Mouse (Mus musculus) heart, embryonic 13.5 days (tissue): ENCODE data around the gene Oxnad1. TPM values are rescaled to one million over a fixed set of nuclear protein-coding genes. Genes with fewer than 3 reads are reported as not detected.

Experiments used
- ATAC-seq: fragments of 200-750 bp; cut with Nextera tagmentation; 2 replicates; pipeline ENCODE4 v1.8.0; 2017; ENCODE audit warnings: moderate TSS enrichment; ENCODE audit not compliant: insufficient number of reproducible peaks, low FRiP score, low TSS enrichment; ENCODE audit errors: extremely low read depth
- H3K27ac ChIP-seq: fragments of 300-500 bp; sonication (generic); replicated peaks from 2 replicates; pipeline ENCODE4 v1.5.1; 2015; ENCODE audit warnings: moderate library complexity, mild to moderate bottlenecking, inconsistent platforms
- H3K27me3 ChIP-seq: fragments of 300-500 bp; sonication (generic); replicated peaks from 2 replicates; pipeline ENCODE4 v1.6.1; 2015; ENCODE audit warnings: mild to moderate bottlenecking, inconsistent platforms
- H3K36me3 ChIP-seq: fragments of 300-500 bp; sonication (generic); 2 replicates; pipeline ENCODE4 v1.6.1; 2015; ENCODE audit warnings: mild to moderate bottlenecking, inconsistent platforms
- H3K4me1 ChIP-seq: fragments of 300-500 bp; sonication (generic); 2 replicates; pipeline ENCODE4 v1.6.1; 2015; ENCODE audit warnings: inconsistent platforms
- H3K4me2 ChIP-seq: fragments of 300-500 bp; sonication (generic); 2 replicates; pipeline ENCODE4 v1.6.1; 2015; ENCODE audit warnings: inconsistent platforms, mild to moderate bottlenecking, moderate library complexity
- H3K4me3 ChIP-seq: fragments of 300-500 bp; sonication (generic); 2 replicates; pipeline ENCODE4 v1.5.1; 2015; ENCODE audit warnings: moderate library complexity, mild to moderate bottlenecking, inconsistent platforms
- H3K9ac ChIP-seq: fragments of 300-500 bp; sonication (generic); 2 replicates; pipeline ENCODE4 v1.6.1; 2015; ENCODE audit warnings: inconsistent platforms, mild to moderate bottlenecking, moderate library complexity
- H3K9me3 ChIP-seq: fragments of 300-500 bp; sonication (generic); 2 replicates; pipeline ENCODE4 v1.6.1; 2016; ENCODE audit warnings: inconsistent platforms
- WGBS: fragments of 180-500 bp; shearing (Covaris S2); methylation state at CpG from one replicate; pipeline ENCODE4 v1.1.7; 2015; ENCODE audit warnings: mixed read lengths; 5-methylcytosine and 5-hydroxymethylcytosine counted together
- polyA plus RNA-seq: library from polyadenylated mRNA; unstranded; fragments of >200 nt; fragmentation: Nextera tagmentation; extraction: Ambion mirVana; gene quantifications from 2 replicates; pipeline ENCODE4 v1.2.1, GENCODE M21; 2015

The Oxnad1 gene
- 31.9 and 38.8 TPM in 2 replicates for polyA plus RNA-seq

DNA sequence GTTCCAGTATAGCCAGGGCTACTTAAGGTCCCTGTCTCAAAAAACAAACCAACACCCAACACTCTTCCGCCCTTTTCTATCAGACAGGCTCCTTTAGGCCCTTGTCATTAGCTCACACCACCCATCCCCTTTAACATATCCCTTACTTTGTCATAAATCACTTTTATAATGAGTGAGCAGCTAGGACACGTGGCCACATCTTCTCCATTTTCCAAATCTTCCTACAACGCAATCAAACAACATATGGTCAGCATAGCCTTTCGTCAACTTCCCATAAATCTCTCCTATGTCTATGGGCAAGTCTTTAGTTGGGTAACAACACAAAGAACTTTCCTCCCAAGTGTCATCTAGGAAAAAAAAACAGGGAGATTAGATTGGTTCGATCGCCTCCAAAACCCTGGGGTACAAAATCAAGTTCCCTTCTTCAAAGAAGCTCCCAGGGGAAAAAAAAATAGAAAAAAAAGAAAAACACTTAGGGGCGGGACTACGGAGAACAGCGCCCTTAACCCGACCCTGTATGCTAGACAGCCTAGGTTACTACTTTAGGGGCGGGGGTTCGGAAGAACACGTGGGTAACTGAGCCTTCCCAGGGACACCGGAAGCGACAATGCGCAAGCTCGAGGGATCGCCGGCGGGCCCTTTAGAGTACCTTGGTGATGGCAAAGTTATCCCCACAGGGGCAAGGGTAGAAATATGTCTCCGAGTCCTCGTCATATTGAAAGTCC, at the start of gene Oxnad1:
TSS of gene Oxnad1 (plus strand) at position 614 of the 725 bp plus-strand sequence.
- H3K4me1 ChIP-seq, result peaks cover 29% of the 10 kb centered on the region
- H3K9ac ChIP-seq, result peak within 1 kb of the TSS; percentile 88
- WGBS, result 3% methylated on average over 22 of the region's 22 CpGs
- peak within 1 kb of the TSS; percentile 75 for H3K4me3 ChIP-seq
- no peaks in the 10 kb centered on the region for H3K9me3 ChIP-seq
- no peaks in the 10 kb centered on the region for H3K27me3 ChIP-seq
- H3K4me2 ChIP-seq, result peak within 1 kb of the TSS; percentile 86
- H3K36me3 ChIP-seq, result peaks cover 29% of the 10 kb centered on the region
- peak within 1 kb of the TSS; percentile 97 for H3K27ac ChIP-seq
- ATAC-seq, result peak; percentile 87

DNA sequence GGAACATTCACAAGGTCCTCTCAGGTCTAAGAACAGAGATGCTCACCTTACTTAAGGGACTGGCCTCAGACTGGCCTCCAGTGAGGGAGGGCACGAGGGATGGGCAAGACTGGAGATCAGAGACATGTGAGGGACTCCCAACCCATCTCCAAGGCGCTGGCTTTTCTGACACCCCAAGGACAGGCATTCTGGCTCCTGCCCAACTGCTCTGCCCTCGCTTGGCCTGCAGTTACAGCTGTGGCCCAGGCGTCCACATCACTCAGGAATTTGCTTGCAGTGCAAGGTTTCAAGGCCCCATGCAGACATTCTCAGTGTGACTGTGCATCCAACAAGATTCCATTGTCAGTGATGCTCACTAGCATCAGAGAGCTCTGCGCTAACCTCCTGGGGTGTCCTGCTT, 48.7 kb upstream of the Oxnad1 start:
- no peaks in the 10 kb centered on the region for H3K4me1 ChIP-seq
- H3K4me3 ChIP-seq, result no peak overlapping the region
- H3K4me2 ChIP-seq, result no peak overlapping the region
- H3K36me3 ChIP-seq, result no peaks in the 10 kb centered on the region
- H3K9me3 ChIP-seq, result no peaks in the 10 kb centered on the region
- H3K9ac ChIP-seq, result no peak overlapping the region
- no peak overlapping the region for H3K27ac ChIP-seq
- WGBS, result 66% methylated on average over 5 of the region's 5 CpGs
- H3K27me3 ChIP-seq, result no peaks in the 10 kb centered on the region; the same call in 1 of the 2 replicates
- ATAC-seq, result no peak

DNA sequence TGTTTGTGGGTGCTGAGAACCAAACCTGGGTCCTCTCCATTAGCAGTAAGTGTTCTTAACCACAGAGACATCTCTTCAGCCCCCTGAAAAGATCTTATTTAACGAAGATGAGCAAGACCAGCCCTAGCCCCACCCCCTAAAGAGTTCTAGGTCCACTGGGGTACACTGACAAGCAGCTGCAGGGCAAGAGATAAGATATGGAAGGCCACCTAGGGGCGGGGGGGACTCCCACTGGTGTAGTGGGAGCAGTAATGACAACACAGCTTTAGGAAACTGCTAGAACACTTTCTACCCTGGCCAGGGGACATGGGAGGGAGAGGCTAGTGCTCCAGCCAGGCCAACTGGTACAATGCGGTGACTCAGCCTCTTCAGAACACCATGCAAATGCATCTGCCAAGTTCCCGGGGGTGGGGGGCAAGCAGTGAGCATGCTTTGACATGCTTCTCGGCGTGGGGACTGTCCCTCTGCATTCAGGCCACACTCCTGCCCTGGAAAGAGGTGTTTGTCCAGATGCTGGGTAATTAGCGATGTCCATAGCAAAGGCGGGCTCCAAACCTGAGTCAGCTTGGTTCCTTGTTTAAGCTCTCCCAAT, 47.4 kb upstream of the Oxnad1 start:
- 0 out of 2 replicates have a peak, but pooled peaks have one; percentile 14 for ATAC-seq
- Histone ChIP-seq H3K4me3 (no peak overlapping the region), H3K4me2 (no peak overlapping the region), H3K9me3 (no peaks in the 10 kb centered on the region), H3K36me3 (no peaks in the 10 kb centered on the region), H3K27ac (no peak overlapping the region), H3K9ac (no peak overlapping the region), H3K27me3 (no peaks in the 10 kb centered on the region; the same call in 1 of the 2 replicates), H3K4me1 (no peaks in the 10 kb centered on the region)
- 70% methylated on average over 8 of the region's 8 CpGs for WGBS

DNA sequence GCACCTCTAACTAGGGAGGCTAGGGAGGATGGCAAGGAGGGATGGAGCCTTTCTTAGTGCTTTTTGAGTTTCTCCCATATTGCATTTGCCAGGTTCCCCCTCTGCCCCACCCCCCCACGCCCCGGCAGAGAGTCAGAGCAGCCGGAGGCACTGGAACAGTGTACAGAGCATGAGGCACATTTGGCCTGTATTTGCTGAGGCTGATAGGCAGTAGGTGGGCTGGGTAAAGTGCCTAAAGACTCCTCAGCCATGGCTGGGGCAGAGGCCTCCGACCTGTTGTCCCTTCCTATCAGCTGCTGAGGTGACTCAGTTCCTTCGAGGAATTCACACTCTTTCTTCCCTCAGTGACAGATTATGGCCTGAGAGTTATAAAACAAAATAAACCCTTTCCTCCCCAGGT, 43.1 kb upstream of the Oxnad1 start:
- peaks cover 18% of the 10 kb centered on the region for H3K4me1 ChIP-seq
- H3K27ac ChIP-seq, result no peak overlapping the region
- no peak for ATAC-seq
- WGBS, result 45% methylated on average over 5 of the region's 5 CpGs
- H3K4me2 ChIP-seq, result no peak overlapping the region
- H3K27me3 ChIP-seq, result no peaks in the 10 kb centered on the region
- no peak overlapping the region for H3K9ac ChIP-seq
- no peak overlapping the region for H3K4me3 ChIP-seq
- no peaks in the 10 kb centered on the region for H3K9me3 ChIP-seq
- H3K36me3 ChIP-seq, result no peaks in the 10 kb centered on the region

DNA sequence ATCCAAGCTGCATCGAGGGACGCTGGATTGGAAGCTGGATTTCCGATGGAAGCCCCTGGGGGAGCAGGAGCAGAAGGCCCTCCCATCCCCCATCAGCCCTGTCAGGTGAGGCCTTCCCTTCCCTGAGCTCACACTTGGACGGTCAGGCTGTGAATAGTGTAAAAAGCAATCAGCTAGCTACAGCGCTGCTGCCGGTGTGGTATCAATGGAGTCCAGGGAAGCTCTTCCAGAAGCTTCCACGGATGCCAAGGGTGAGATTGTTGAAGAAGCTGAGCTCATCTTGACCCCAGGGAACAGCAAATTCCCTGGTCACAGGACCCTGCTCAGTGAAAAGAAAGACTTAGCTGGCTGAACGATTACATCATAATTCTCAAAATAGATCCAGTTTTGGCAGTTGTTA, 38.8 kb upstream of the Oxnad1 start:
- Histone ChIP-seq H3K9ac (peak overlapping the region; percentile 47; the same call in 1 of the 2 replicates), H3K27me3 (no peaks in the 10 kb centered on the region), H3K4me3 (no peak overlapping the region), H3K4me1 (peaks cover 23% of the 10 kb centered on the region), H3K9me3 (no peaks in the 10 kb centered on the region), H3K36me3 (no peaks in the 10 kb centered on the region), H3K4me2 (no peak overlapping the region), H3K27ac (peak overlapping the region; percentile 43; the same call in 1 of the 2 replicates)
- no peak for ATAC-seq
- 61% methylated on average over 8 of the region's 8 CpGs for WGBS

DNA sequence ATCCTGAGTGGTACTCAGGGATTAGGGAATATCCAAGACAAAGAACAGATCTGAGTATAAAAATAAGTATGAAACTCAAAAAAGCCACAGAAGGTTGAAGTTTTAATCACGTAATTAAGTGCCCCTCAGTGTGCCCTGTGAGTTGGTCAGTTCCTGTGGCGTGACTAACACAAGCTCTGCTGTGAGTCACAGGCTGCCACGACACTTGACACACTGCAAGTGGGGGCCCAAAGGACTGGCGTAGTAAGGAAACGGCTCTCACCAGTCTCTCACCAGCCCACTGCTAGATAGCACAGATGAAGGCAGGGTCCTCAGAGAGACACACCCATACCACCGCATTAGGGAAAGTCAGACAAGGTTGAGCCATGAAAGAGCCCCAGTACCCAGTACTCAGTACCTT, 35.0 kb upstream of the Oxnad1 start:
- Histone ChIP-seq H3K27ac (no peak overlapping the region), H3K9ac (no peak overlapping the region), H3K9me3 (no peaks in the 10 kb centered on the region), H3K4me3 (no peak overlapping the region), H3K36me3 (no peaks in the 10 kb centered on the region), H3K4me2 (no peak overlapping the region), H3K4me1 (peaks cover 36% of the 10 kb centered on the region), H3K27me3 (no peaks in the 10 kb centered on the region)
- 48% methylated on average over 6 of the region's 6 CpGs for whole genome bisulfite sequencing
- ATAC-seq, result no peak

DNA sequence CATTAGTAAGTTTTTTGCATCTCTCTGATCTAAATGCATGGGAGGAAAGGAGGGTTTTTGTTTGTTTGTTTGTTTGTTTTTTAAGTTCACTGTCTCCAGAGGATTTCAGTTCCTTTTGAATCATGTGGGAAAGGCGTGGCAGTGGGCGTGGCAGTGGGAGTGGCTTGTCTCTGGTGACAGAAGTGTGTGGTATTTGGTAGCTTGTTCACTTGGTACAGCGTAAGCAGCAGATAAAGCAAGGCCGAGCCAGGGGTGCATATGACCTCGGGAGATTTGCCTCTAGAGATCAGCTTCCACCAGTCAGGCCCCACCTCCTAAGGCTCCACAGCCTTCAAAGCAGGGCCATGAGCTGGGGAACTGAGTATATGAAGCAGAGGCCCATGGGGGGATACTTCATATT, 31.3 kb upstream of the Oxnad1 start:
- WGBS, result 51% methylated on average over 5 of the region's 5 CpGs
- no peaks in the 10 kb centered on the region for H3K9me3 ChIP-seq
- no peaks in the 10 kb centered on the region for H3K27me3 ChIP-seq
- H3K4me2 ChIP-seq, result no peak overlapping the region
- H3K36me3 ChIP-seq, result no peaks in the 10 kb centered on the region
- ATAC-seq, result no peak
- H3K4me1 ChIP-seq, result peaks cover 28% of the 10 kb centered on the region
- H3K27ac ChIP-seq, result no peak overlapping the region
- H3K4me3 ChIP-seq, result no peak overlapping the region
- H3K9ac ChIP-seq, result no peak overlapping the region

DNA sequence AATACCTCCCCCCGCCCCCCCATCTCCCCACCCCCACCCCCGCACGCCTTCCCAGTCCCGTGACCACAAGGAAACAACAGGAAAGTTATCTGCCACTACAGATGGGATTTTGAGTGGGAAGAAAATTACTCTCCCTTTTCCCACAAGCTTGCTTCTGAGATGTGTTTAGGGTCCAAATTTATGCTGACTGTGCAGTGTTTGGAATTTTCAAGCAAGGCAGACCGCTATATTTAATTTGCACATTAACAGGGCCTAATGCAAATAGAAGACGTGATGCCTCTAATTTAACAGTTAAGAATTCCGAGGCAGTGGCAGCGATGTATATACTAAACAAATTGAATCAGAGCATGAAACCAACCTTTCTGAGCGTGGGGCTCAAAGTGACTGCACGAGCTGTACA, 30.4 kb upstream of the Oxnad1 start:
- 44% methylated on average over 10 of the region's 10 CpGs for WGBS
- H3K4me2 ChIP-seq, result no peak overlapping the region

DNA sequence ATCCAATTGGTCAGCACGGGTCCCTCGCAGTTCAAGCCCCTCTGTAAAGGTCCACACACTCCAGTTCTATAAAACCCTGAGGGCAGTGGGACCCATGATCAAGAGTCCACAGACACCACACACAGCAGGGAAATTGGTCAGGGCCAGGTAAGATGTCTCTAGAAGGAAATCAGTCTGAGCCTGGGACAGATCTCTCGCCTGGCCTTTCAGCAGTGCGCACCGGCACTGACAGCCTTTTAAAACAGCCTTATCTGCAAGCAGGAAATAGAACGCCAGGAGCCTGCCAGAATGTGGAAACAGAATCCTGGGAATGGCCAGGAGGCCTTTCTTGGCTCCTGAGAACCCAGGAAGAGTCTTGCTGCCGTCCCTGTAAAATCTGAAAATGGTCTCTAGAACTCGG, 29.4 kb upstream of the Oxnad1 start:
- peak overlapping the region; percentile 4 for H3K4me2 ChIP-seq
- peaks cover 25% of the 10 kb centered on the region for H3K4me1 ChIP-seq
- H3K4me3 ChIP-seq, result no peak overlapping the region
- no peaks in the 10 kb centered on the region for H3K9me3 ChIP-seq
- peak overlapping the region; percentile 69 for H3K27ac ChIP-seq
- ATAC-seq, result no peak
- peak overlapping the region; percentile 55 for H3K9ac ChIP-seq
- H3K27me3 ChIP-seq, result no peaks in the 10 kb centered on the region
- 22% methylated on average over 8 of the region's 8 CpGs for WGBS
- no peaks in the 10 kb centered on the region for H3K36me3 ChIP-seq

More for the DNA sequence above, 30.4 kb upstream of the Oxnad1 start:
- Histone ChIP-seq H3K9me3 (no peaks in the 10 kb centered on the region), H3K36me3 (no peaks in the 10 kb centered on the region), H3K4me3 (no peak overlapping the region), H3K27ac (peak overlapping the region; percentile 69; the same call in 1 of the 2 replicates), H3K27me3 (no peaks in the 10 kb centered on the region), H3K4me1 (peaks cover 28% of the 10 kb centered on the region), H3K9ac (no peak overlapping the region; the same call in 1 of the 2 replicates)
- no peak for ATAC-seq

DNA sequence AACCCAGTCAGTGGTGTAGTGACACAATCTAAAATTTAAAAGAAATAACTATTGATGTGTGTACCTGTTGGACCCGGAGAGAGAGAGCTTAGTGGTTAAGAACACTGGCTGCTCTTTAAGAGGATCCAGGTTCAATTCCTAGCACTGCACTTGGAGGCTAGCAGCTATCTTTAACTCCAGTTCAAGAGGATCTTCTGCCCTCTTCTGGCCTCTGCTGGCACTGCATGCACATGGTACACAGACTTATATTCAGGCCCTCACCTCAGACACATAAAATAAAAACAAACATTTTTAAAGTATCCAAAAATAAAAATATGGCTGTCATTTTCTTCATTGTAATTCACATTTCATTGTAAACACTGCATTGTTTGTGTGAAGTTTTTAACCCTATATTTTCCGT, 28.5 kb upstream of the Oxnad1 start:
- no peak overlapping the region for H3K4me3 ChIP-seq
- WGBS, result 92% methylated on average over 2 of the region's 2 CpGs
- no peak overlapping the region for H3K4me2 ChIP-seq
- H3K36me3 ChIP-seq, result no peaks in the 10 kb centered on the region
- no peak overlapping the region for H3K27ac ChIP-seq
- H3K4me1 ChIP-seq, result peaks cover 25% of the 10 kb centered on the region
- no peaks in the 10 kb centered on the region for H3K27me3 ChIP-seq
- H3K9me3 ChIP-seq, result no peaks in the 10 kb centered on the region
- no peak overlapping the region for H3K9ac ChIP-seq
- no peak for ATAC-seq

DNA sequence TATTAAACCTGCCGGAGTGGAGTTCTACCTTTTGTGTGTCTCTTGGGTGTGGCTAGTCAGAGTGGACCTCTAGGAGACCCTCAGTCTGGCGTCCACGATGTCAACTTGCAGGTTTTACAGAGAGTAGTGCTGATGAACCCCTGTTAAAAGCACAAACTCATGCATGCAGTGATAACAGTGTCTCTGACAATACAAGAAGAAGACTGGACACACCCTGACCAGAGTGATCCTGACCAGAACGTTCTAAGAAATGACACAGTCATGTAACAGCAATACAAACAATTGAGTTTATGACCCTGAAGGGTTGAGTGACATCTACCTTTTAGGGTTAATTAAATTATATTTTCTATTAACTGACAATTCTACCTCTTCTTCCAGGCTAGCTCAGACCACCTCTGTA, 27.5 kb upstream of the Oxnad1 start:
- ATAC-seq, result no peak
- WGBS, result 72% methylated on average over 4 of the region's 4 CpGs
- Histone ChIP-seq H3K4me1 (peaks cover 25% of the 10 kb centered on the region), H3K9ac (no peak overlapping the region), H3K4me2 (no peak overlapping the region), H3K27ac (no peak overlapping the region), H3K36me3 (no peaks in the 10 kb centered on the region), H3K4me3 (no peak overlapping the region), H3K9me3 (no peaks in the 10 kb centered on the region), H3K27me3 (no peaks in the 10 kb centered on the region)

DNA sequence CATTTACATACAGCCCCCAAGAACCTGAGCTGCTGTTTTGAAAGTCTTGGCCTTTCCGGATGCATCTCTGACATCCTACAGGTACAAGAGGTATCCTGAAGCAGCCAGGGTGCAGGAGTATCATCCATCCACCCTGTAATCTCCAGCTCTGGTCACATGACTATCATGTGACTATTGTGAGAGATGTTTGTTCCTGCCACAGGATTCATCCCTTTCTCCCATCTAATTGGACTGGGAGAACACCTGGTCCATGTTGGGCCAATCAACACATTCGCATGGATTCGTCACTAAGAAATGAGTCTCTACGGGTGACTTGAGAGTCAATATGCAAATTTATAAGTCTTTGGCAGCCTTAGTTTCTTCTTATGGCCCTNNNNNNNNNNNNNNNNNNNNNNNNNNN, 23.8 kb upstream of the Oxnad1 start:
- H3K4me1 ChIP-seq, result no peaks in the 10 kb centered on the region
- no peaks in the 10 kb centered on the region for H3K27me3 ChIP-seq
- H3K4me3 ChIP-seq, result no peak overlapping the region
- no peak overlapping the region for H3K27ac ChIP-seq
- ATAC-seq, result no peak
- no peak overlapping the region for H3K4me2 ChIP-seq
- no peaks in the 10 kb centered on the region for H3K36me3 ChIP-seq
- WGBS, result 82% methylated on average over 4 of the region's 4 CpGs
- no peak overlapping the region for H3K9ac ChIP-seq
- 0 out of 2 replicates have a peak, but pooled peaks cover 11% of the 10 kb centered on the region for H3K9me3 ChIP-seq
